Mouse (Mus musculus): ENCODE measurements around the gene Bin2. TPM values are rescaled to one million over a fixed set of nuclear protein-coding genes. Genes with fewer than 3 reads are reported as not detected.

Bin2 gene
- total and polyA plus RNA-seq, 3 experiments, result 51.4 to 89.9 (median 64.8) TPM

DNA sequence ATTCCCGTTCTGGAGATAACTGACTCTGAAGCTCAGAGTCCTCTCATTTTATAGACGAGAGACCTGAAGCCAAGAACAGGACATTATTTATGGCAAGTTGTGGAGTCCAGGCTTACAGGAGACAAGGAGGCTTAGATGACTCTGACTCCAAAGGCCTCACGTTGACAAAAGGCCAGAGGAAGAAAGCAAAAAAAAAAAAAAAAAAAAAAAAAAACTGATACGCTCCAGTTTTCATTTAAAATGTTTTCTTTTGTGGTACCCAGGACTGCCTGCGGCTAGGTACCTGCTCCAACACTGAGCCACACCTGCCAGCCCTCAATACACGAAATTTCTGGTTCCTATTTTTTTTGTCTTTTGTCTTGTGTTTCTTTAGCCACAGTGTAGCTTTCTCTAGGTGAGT lies 1.9 kb downstream of the Bin2 start:
- H3K4me2 ChIP-seq (ENCODE audit: insufficient read depth, low read depth, poor library complexity, severe bottlenecking), result peak overlapping the region; percentile 64
- peaks cover 0 to 20% of the 10 kb centered on the region in 2 experiments for H3K36me3 ChIP-seq (replicated peaks in 1 of 2; ENCODE audit: control insufficient read depth in 1 of 2, insufficient read depth in 1 of 2, low read length in 1 of 2)
- dilution Hi-C loops (cut with MboI; ENCODE audit: extremely low pct_ligation_motif_present, extremely low pct_unique_long_range_greater_than_20kb, low sequenced_read_pairs), result no loop called here
- H3K79me2 ChIP-seq (replicated peaks; ENCODE audit: control insufficient read depth, extremely low read depth, insufficient read depth, poor library complexity, severe bottlenecking), result peaks cover 49% of the 10 kb centered on the region
- peak overlapping the region; percentile 61 to 96 (median 84) for H3K4me3 ChIP-seq (replicated peaks in 1 of 3; ENCODE audit: low read depth in 2 of 3, low read length in 2 of 3, poor library complexity in 1 of 3)
- H3K27ac ChIP-seq (ENCODE audit: insufficient read depth, low read depth), result peak overlapping the region; percentile 55; the same call in 1 of the 2 replicates
- no peak for DNase-seq (ENCODE audit: extremely low read depth)
- no peaks in the 10 kb centered on the region for H3K27me3 ChIP-seq (replicated peaks)
- peaks cover 23 to 82% of the 10 kb centered on the region in 2 experiments for H3K4me1 ChIP-seq (ENCODE audit: control insufficient read depth in 1 of 2, insufficient read depth in 2 of 2)
- TF ChIP-seq ZC3H11A (IDR thresholded peaks at IDR 0.05; ENCODE audit: low read depth, low read length), result no peak
- no peak for TF ChIP-seq ETS1 (conservative IDR thresholded peaks at IDR 0.05; ENCODE audit: low read depth, low read length)
- peak; percentile 73 for TF ChIP-seq ZNF384 (IDR thresholded peaks at IDR 0.05; ENCODE audit: low read depth, low read length)
- TF ChIP-seq IRF4 (IDR thresholded peaks at IDR 0.05; ENCODE audit: low read depth, low read length), result no peak
- TF ChIP-seq SIN3A (IDR thresholded peaks at IDR 0.05; ENCODE audit: low read length), result peak; percentile 26; the same call in 1 of the 2 replicates
- no peak for TF ChIP-seq MEF2A (IDR thresholded peaks at IDR 0.05; ENCODE audit: borderline replicate concordance, low read depth, low read length)
- TF ChIP-seq RCOR1 (conservative IDR thresholded peaks at IDR 0.05; ENCODE audit: low read depth, low read length), result peak; percentile 38; the same call in 1 of the 2 replicates
- TF ChIP-seq TCF12 (IDR thresholded peaks at IDR 0.05; ENCODE audit: low read depth, low read length), result no peak
- peak; percentile 24; the same call in 1 of the 2 replicates for TF ChIP-seq MXI1 (IDR thresholded peaks at IDR 0.05; ENCODE audit: low read depth, low read length)
- TF ChIP-seq EP300 (IDR thresholded peaks at IDR 0.05; ENCODE audit: low read length), result 0 out of 2 replicates have a peak, but pooled peaks have one; percentile 9
- H3K9me3 ChIP-seq (replicated peaks; ENCODE audit: low read length), result no peaks in the 10 kb centered on the region
- H3K9ac ChIP-seq (ENCODE audit: insufficient read depth, low read depth), result peak overlapping the region; percentile 85
- in situ Hi-C loops (cut with MboI; ENCODE audit: low pct_ligation_motif_present, low pct_unique_long_range_greater_than_20kb, low sequenced_read_pairs), result no loop called here

DNA sequence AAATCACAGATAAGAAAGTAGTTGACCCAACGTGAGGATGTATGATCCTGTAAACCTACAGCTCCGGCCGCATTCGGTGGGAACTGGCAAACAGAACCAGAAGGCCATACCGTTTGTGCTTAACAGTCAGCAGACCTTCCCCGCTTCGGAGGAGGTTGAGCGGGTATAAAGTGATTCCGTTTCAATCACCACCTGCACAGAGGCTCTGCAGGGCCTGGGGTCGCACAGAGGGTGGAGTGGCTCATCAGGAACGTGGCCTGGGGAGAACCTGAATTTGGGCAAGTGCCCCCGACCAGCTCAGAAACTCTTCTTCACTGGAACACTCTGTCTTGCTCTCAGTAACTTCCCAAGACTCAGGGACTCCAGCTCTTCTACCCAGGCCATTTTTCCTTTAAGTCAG lies 2.5 kb downstream of the Bin2 start:
- in situ Hi-C loops (cut with MboI; ENCODE audit: low pct_ligation_motif_present, low pct_unique_long_range_greater_than_20kb, low sequenced_read_pairs), result no loop called here
- H3K27me3 ChIP-seq (replicated peaks), result no peaks in the 10 kb centered on the region
- dilution Hi-C loops (cut with MboI; ENCODE audit: extremely low pct_ligation_motif_present, extremely low pct_unique_long_range_greater_than_20kb, low sequenced_read_pairs), result no loop called here
- peak overlapping the region; percentile 64 for H3K4me2 ChIP-seq (ENCODE audit: insufficient read depth, low read depth, poor library complexity, severe bottlenecking)
- H3K27ac ChIP-seq (ENCODE audit: insufficient read depth, low read depth), result peak overlapping the region; percentile 55
- TF ChIP-seq ZMIZ1 (IDR thresholded peaks at IDR 0.05; ENCODE audit: low read depth, low read length), result no peak
- TF ChIP-seq ZKSCAN1 (IDR thresholded peaks at IDR 0.05; ENCODE audit: borderline replicate concordance, low read depth, low read length), result no peak
- TF ChIP-seq MEF2A (IDR thresholded peaks at IDR 0.05; ENCODE audit: borderline replicate concordance, low read depth, low read length), result no peak
- TF ChIP-seq USF2 (conservative IDR thresholded peaks at IDR 0.05; ENCODE audit: low read depth, low read length), result no peak
- TF ChIP-seq ELF1 (IDR thresholded peaks at IDR 0.05; ENCODE audit: low read depth, low read length), result no peak
- TF ChIP-seq SIN3A (IDR thresholded peaks at IDR 0.05; ENCODE audit: low read length), result no peak
- no peak for TF ChIP-seq IRF4 (IDR thresholded peaks at IDR 0.05; ENCODE audit: low read depth, low read length)
- no peak for TF ChIP-seq NRF1 (IDR thresholded peaks at IDR 0.05; ENCODE audit: low read depth, low read length)
- TF ChIP-seq JUN (IDR thresholded peaks at IDR 0.05; ENCODE audit: insufficient read depth, low read depth, low read length), result no peak
- TF ChIP-seq NELFE (IDR thresholded peaks at IDR 0.05; ENCODE audit: low read depth, low read length), result no peak
- no peak for TF ChIP-seq KAT2A (IDR thresholded peaks at IDR 0.05; ENCODE audit: insufficient replicate concordance, low read length)
- no peak for TF ChIP-seq RAD21 (IDR thresholded peaks at IDR 0.05; ENCODE audit: low read depth, low read length)
- TF ChIP-seq ZNF384 (IDR thresholded peaks at IDR 0.05; ENCODE audit: low read depth, low read length), result no peak
- TF ChIP-seq TCF12 (IDR thresholded peaks at IDR 0.05; ENCODE audit: low read depth, low read length), result no peak
- no peak for TF ChIP-seq CHD2 (IDR thresholded peaks at IDR 0.05; ENCODE audit: low read length)
- no peaks in the 10 kb centered on the region for H3K9me3 ChIP-seq (replicated peaks; ENCODE audit: low read length)
- no peak for DNase-seq (ENCODE audit: extremely low read depth)
- H3K36me3 ChIP-seq (replicated peaks in 1 of 2; ENCODE audit: control insufficient read depth in 1 of 2, insufficient read depth in 1 of 2, low read length in 1 of 2), result peaks cover 3 to 25% of the 10 kb centered on the region in 2 experiments
- H3K4me1 ChIP-seq (ENCODE audit: control insufficient read depth in 1 of 2, insufficient read depth in 2 of 2), result peaks cover 23 to 82% of the 10 kb centered on the region in 2 experiments
- peak overlapping the region; percentile 85 for H3K9ac ChIP-seq (ENCODE audit: insufficient read depth, low read depth)
- H3K4me3 ChIP-seq (replicated peaks in 1 of 3; ENCODE audit: low read depth in 2 of 3, low read length in 2 of 3, poor library complexity in 1 of 3), result peak overlapping the region; percentile 29 to 41 (median 38)
- H3K79me2 ChIP-seq (replicated peaks; ENCODE audit: control insufficient read depth, extremely low read depth, insufficient read depth, poor library complexity, severe bottlenecking), result peaks cover 49% of the 10 kb centered on the region

Data from CH12.LX (cell line).